Mouse (Mus musculus): ENCODE data around the gene Fam129a. TPM values are rescaled to one million over a fixed set of nuclear protein-coding genes. Genes with fewer than 3 reads are reported as not detected.

Fam129a gene
- total and polyA plus RNA-seq, 3 experiments: 27.8 to 48.3 (median 37.0) TPM

- in situ Hi-C loops (cut with MboI; ENCODE audit: low pct_ligation_motif_present, low pct_unique_long_range_greater_than_20kb, low sequenced_read_pairs): loop anchor here (25.0 kb wide), 1 partner anchor 249 kb away; no protein-coding TSS in a partner anchor
- no peak overlapping the region for H3K9ac ChIP-seq (ENCODE audit: insufficient read depth, low read depth)
- DNase-seq (ENCODE audit: extremely low read depth): no peak
- H3K27ac ChIP-seq (ENCODE audit: insufficient read depth, low read depth): no peak overlapping the region
- no peaks in the 10 kb centered on the region for H3K9me3 ChIP-seq (replicated peaks; ENCODE audit: low read length)
- no peak overlapping the region for H3K4me2 ChIP-seq (ENCODE audit: insufficient read depth, low read depth, poor library complexity, severe bottlenecking)
- H3K4me1 ChIP-seq (ENCODE audit: control insufficient read depth in 1 of 2, insufficient read depth in 2 of 2): peaks cover 0 to 26% of the 10 kb centered on the region in 2 experiments; a peak in 1 of 4 replicates
- no peaks in the 10 kb centered on the region for H3K79me2 ChIP-seq (replicated peaks; ENCODE audit: control insufficient read depth, extremely low read depth, insufficient read depth, poor library complexity, severe bottlenecking)
- TF ChIP-seq JUN (IDR thresholded peaks at IDR 0.05; ENCODE audit: insufficient read depth, low read depth, low read length) (no peak), ZMIZ1 (IDR thresholded peaks at IDR 0.05; ENCODE audit: low read depth, low read length) (no peak), CTCF (conservative IDR thresholded peaks at IDR 0.05 in 1 of 2, IDR thresholded peaks at IDR 0.05 in 1 of 2; ENCODE audit: low read depth in 2 of 2, low read length in 2 of 2) (no peak), CHD1 (IDR thresholded peaks at IDR 0.05; ENCODE audit: low read depth, low read length) (no peak), UBTF (IDR thresholded peaks at IDR 0.05; ENCODE audit: low read depth, low read length) (no peak), IRF4 (IDR thresholded peaks at IDR 0.05; ENCODE audit: low read depth, low read length) (no peak), TCF12 (IDR thresholded peaks at IDR 0.05; ENCODE audit: low read depth, low read length) (no peak), ZNF384 (IDR thresholded peaks at IDR 0.05; ENCODE audit: low read depth, low read length) (no peak), PAX5 (IDR thresholded peaks at IDR 0.05; ENCODE audit: low read length) (no peak), SIN3A (IDR thresholded peaks at IDR 0.05; ENCODE audit: low read length) (no peak), CHD2 (IDR thresholded peaks at IDR 0.05; ENCODE audit: low read length) (no peak), MAX (IDR thresholded peaks at IDR 0.05; ENCODE audit: low read length) (no peak), SMC3 (IDR thresholded peaks at IDR 0.05; ENCODE audit: low read depth, low read length) (no peak), RAD21 (IDR thresholded peaks at IDR 0.05; ENCODE audit: low read depth, low read length) (no peak), MAZ (IDR thresholded peaks at IDR 0.05; ENCODE audit: low read depth, low read length) (no peak)
- dilution Hi-C loops (cut with MboI; ENCODE audit: extremely low pct_ligation_motif_present, extremely low pct_unique_long_range_greater_than_20kb, low sequenced_read_pairs): no loop called here
- H3K36me3 ChIP-seq (replicated peaks in 1 of 2; ENCODE audit: control insufficient read depth in 1 of 2, insufficient read depth in 1 of 2, low read length in 1 of 2): peaks cover 52 to 82% of the 10 kb centered on the region in 2 experiments
- H3K27me3 ChIP-seq (replicated peaks): no peaks in the 10 kb centered on the region
- no peak overlapping the region for H3K4me3 ChIP-seq (replicated peaks in 1 of 3; ENCODE audit: low read depth in 2 of 3, low read length in 2 of 3, poor library complexity in 1 of 3)
These were observed 140.1 kb downstream of the Fam129a start for GRCm38 (mm10) chr1:151711062-151711461.

DNA sequence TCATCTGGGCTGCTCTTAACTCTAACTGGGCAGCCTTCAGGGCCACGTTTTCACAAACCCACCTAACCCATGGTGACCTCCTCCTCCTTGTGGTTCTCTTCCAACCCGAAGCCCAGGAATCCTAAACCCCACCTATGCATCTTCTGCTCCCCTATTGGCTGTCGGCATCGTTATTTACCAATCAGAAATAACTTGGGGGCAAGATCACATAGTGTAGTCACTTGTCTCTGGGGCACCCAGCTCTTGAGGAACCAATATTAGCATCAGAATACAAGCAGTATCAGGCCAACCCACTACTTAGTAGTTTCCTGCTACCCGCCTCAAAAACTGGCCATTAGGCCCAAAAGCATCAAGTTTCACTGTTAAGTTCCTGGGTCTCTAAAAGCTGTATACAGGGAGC is 141.7 kb downstream of the Fam129a start:
- no peak for DNase-seq (ENCODE audit: extremely low read depth)
- in situ Hi-C loops (cut with MboI; ENCODE audit: low pct_ligation_motif_present, low pct_unique_long_range_greater_than_20kb, low sequenced_read_pairs): loop anchor here (25.0 kb wide), 1 partner anchor 250 kb away; no protein-coding TSS in a partner anchor
- Histone ChIP-seq H3K4me3 (replicated peaks in 1 of 3; ENCODE audit: low read depth in 2 of 3, low read length in 2 of 3, poor library complexity in 1 of 3) (no peak overlapping the region), H3K79me2 (replicated peaks; ENCODE audit: control insufficient read depth, extremely low read depth, insufficient read depth, poor library complexity, severe bottlenecking) (no peaks in the 10 kb centered on the region), H3K4me2 (ENCODE audit: insufficient read depth, low read depth, poor library complexity, severe bottlenecking) (no peak overlapping the region), H3K27me3 (replicated peaks) (no peaks in the 10 kb centered on the region), H3K9me3 (replicated peaks; ENCODE audit: low read length) (no peaks in the 10 kb centered on the region), H3K27ac (ENCODE audit: insufficient read depth, low read depth) (no peak overlapping the region), H3K4me1 (ENCODE audit: control insufficient read depth in 1 of 2, insufficient read depth in 2 of 2) (peaks cover under 1 to 41% of the 10 kb centered on the region in 2 experiments; a peak in 3 of 4 replicates), H3K36me3 (replicated peaks in 1 of 2; ENCODE audit: control insufficient read depth in 1 of 2, insufficient read depth in 1 of 2, low read length in 1 of 2) (peaks cover 57 to 83% of the 10 kb centered on the region in 2 experiments), H3K9ac (ENCODE audit: insufficient read depth, low read depth) (no peak overlapping the region)
- dilution Hi-C loops (cut with MboI; ENCODE audit: extremely low pct_ligation_motif_present, extremely low pct_unique_long_range_greater_than_20kb, low sequenced_read_pairs): no loop called here
- no peak for TF ChIP-seq USF2 (conservative IDR thresholded peaks at IDR 0.05; ENCODE audit: low read depth, low read length)
- TF ChIP-seq CHD1 (IDR thresholded peaks at IDR 0.05; ENCODE audit: low read depth, low read length): no peak
- no peak for TF ChIP-seq KAT2A (IDR thresholded peaks at IDR 0.05; ENCODE audit: insufficient replicate concordance, low read length)
- no peak for TF ChIP-seq JUND (conservative IDR thresholded peaks at IDR 0.05; ENCODE audit: low read depth, low read length)
- no peak for TF ChIP-seq NELFE (IDR thresholded peaks at IDR 0.05; ENCODE audit: low read depth, low read length)
- TF ChIP-seq E2F4 (IDR thresholded peaks at IDR 0.05; ENCODE audit: insufficient replicate concordance, low read depth, low read length): no peak
- no peak for TF ChIP-seq EP300 (IDR thresholded peaks at IDR 0.05; ENCODE audit: low read length)
- TF ChIP-seq UBTF (IDR thresholded peaks at IDR 0.05; ENCODE audit: low read depth, low read length): no peak
- no peak for TF ChIP-seq POLR2A (IDR thresholded peaks at IDR 0.05; ENCODE audit: low read depth, low read length)
- no peak for TF ChIP-seq MYC (IDR thresholded peaks at IDR 0.05; ENCODE audit: low read depth, low read length)
- no peak for TF ChIP-seq RCOR1 (conservative IDR thresholded peaks at IDR 0.05; ENCODE audit: low read depth, low read length)
- TF ChIP-seq ZC3H11A (IDR thresholded peaks at IDR 0.05; ENCODE audit: low read depth, low read length): no peak
- no peak for TF ChIP-seq ETS1 (conservative IDR thresholded peaks at IDR 0.05; ENCODE audit: low read depth, low read length)
- no peak for TF ChIP-seq TCF12 (IDR thresholded peaks at IDR 0.05; ENCODE audit: low read depth, low read length)
- TF ChIP-seq USF1 (IDR thresholded peaks at IDR 0.05; ENCODE audit: low read depth, low read length): no peak
- no peak for TF ChIP-seq BHLHE40 (IDR thresholded peaks at IDR 0.05; ENCODE audit: low read depth, low read length)
- TF ChIP-seq NRF1 (IDR thresholded peaks at IDR 0.05; ENCODE audit: low read depth, low read length): no peak
- no peak for TF ChIP-seq IRF4 (IDR thresholded peaks at IDR 0.05; ENCODE audit: low read depth, low read length)
- no peak for TF ChIP-seq CTCF (conservative IDR thresholded peaks at IDR 0.05 in 1 of 2, IDR thresholded peaks at IDR 0.05 in 1 of 2; ENCODE audit: low read depth in 2 of 2, low read length in 2 of 2)

Data from CH12.LX (cell line).